Mouse (Mus musculus) stomach, postnatal 0 days (tissue): Measurements from ENCODE around the gene Slc22a23. TPM values are rescaled to one million over a fixed set of nuclear protein-coding genes. Genes with fewer than 3 reads are reported as not detected.

Source experiments
- ATAC-seq: fragments of 200-750 bp; cut with Nextera tagmentation; 2 replicates; pipeline ENCODE4 v1.8.0; 2017; ENCODE audit not compliant: low FRiP score, low TSS enrichment
- DNase-seq: peaks from one replicate; pipeline ENCODE4 v3.0.0-alpha.2; 2016; ENCODE audit warnings: low spot score
- H3K27ac ChIP-seq: fragments of 300-500 bp; sonication (generic); replicated peaks from 2 replicates; pipeline ENCODE4 v1.5.1; 2014; ENCODE audit warnings: mild to moderate bottlenecking, control low read depth
- H3K27me3 ChIP-seq: fragments of 300-500 bp; sonication (generic); 2 replicates; pipeline ENCODE4 v1.6.1; 2014; ENCODE audit warnings: low read length; ENCODE audit not compliant: control insufficient read depth, insufficient read depth
- H3K36me3 ChIP-seq: fragments of 300-500 bp; sonication (generic); 2 replicates; pipeline ENCODE4 v1.6.1; 2014; ENCODE audit warnings: low read length, mixed read lengths; ENCODE audit not compliant: control insufficient read depth, insufficient read depth
- H3K4me1 ChIP-seq: fragments of 300-500 bp; sonication (generic); replicated peaks from 2 replicates; pipeline ENCODE4 v1.6.1; 2014; ENCODE audit warnings: antibody characterized with exemption; ENCODE audit not compliant: control insufficient read depth, insufficient read depth
- H3K4me2 ChIP-seq: fragments of 300-500 bp; sonication (generic); replicated peaks from 2 replicates; pipeline ENCODE4 v1.6.1; 2014; ENCODE audit warnings: low read depth, mild to moderate bottlenecking, control low read depth, moderate library complexity
- H3K4me3 ChIP-seq: fragments of 300-500 bp; sonication (generic); 2 replicates; pipeline ENCODE4 v1.5.1; 2014; ENCODE audit warnings: low read depth, low read length, control low read depth
- H3K9ac ChIP-seq: fragments of 300-500 bp; sonication (generic); 2 replicates; pipeline ENCODE4 v1.6.1; 2014; ENCODE audit warnings: mild to moderate bottlenecking, low read length, control low read depth, mixed read lengths
- H3K9me3 ChIP-seq: fragments of 300-500 bp; sonication (generic); 2 replicates; pipeline ENCODE4 v1.6.1; 2016; ENCODE audit warnings: low read length; ENCODE audit not compliant: control insufficient read depth
- CTCF ChIP-seq: IDR thresholded peaks from 2 replicates; pipeline ENCODE4 v1.5.1; 2016; ENCODE audit warnings: antibody characterized with exemption, low read depth, mild to moderate bottlenecking, moderate library complexity
- EP300 ChIP-seq: optimal IDR thresholded peaks from 2 replicates; pipeline ENCODE3; 2016; ENCODE audit warnings: antibody characterized with exemption
- WGBS: fragments of 180-500 bp; shearing (Covaris S2); extraction: QIAGEN DNeasy Blood & Tissue Kit; methylation state at CpG from one replicate; pipeline ENCODE4 v1.1.7; 2014; 5-methylcytosine and 5-hydroxymethylcytosine counted together
- polyA plus RNA-seq: library from polyadenylated mRNA; unstranded; fragments of >200 nt; fragmentation: Nextera tagmentation; extraction: Ambion mirVana; gene quantifications from 2 replicates; pipeline ENCODE4 v1.2.1, GENCODE M21; 2015

Slc22a23 gene
- polyA plus RNA-seq, 1 experiment from 2014 or later = 6.9 TPM

GRCm38 (mm10) chr13:34278759-34279270 is 66.2 kb downstream of the Slc22a23 start:
- Histone ChIP-seq H3K4me1 (no peaks in the 10 kb centered on the region), H3K4me2 (no peak overlapping the region), H3K27me3 (no peaks in the 10 kb centered on the region), H3K36me3 (no peaks in the 10 kb centered on the region), H3K9ac (no peak overlapping the region), H3K27ac (no peak overlapping the region), H3K9me3 (no peaks in the 10 kb centered on the region), H3K4me3 (no peak overlapping the region)
- no peak for ATAC-seq
- 82% methylated on average over 5 of the region's 5 CpGs for WGBS
- no peak for TF ChIP-seq CTCF
- no peak for TF ChIP-seq EP300
- DNase-seq = no peak

- Histone ChIP-seq H3K27ac (no peak overlapping the region), H3K9me3 (no peaks in the 10 kb centered on the region), H3K4me3 (no peak overlapping the region), H3K27me3 (no peaks in the 10 kb centered on the region), H3K36me3 (no peaks in the 10 kb centered on the region), H3K4me1 (no peaks in the 10 kb centered on the region), H3K9ac (no peak overlapping the region), H3K4me2 (no peak overlapping the region)
- DNase-seq = no peak
- WGBS = 55% methylated on average over 6 of the region's 6 CpGs
- TF ChIP-seq EP300 (no peak), CTCF (no peak)
- peak; percentile 27; the same call in 1 of the 2 replicates for ATAC-seq
Measured at GRCm38 (mm10) chr13:34278288-34278701, 66.7 kb downstream of the Slc22a23 start.

GRCm38 (mm10) chr13:34277611-34278010 is 67.4 kb downstream of the Slc22a23 start:
- no peaks in the 10 kb centered on the region for H3K4me1 ChIP-seq
- WGBS = 62% methylated on average over 2 of the region's 2 CpGs
- no peaks in the 10 kb centered on the region for H3K9me3 ChIP-seq
- TF ChIP-seq EP300 (no peak), CTCF (no peak)
- no peak overlapping the region for H3K27ac ChIP-seq
- no peaks in the 10 kb centered on the region for H3K27me3 ChIP-seq
- no peaks in the 10 kb centered on the region for H3K36me3 ChIP-seq
- H3K4me2 ChIP-seq = no peak overlapping the region
- H3K4me3 ChIP-seq = no peak overlapping the region
- no peak overlapping the region for H3K9ac ChIP-seq
- DNase-seq (no peak), ATAC-seq (peak; percentile 63; the same call in 1 of the 2 replicates)

- no peak for TF ChIP-seq CTCF
- TF ChIP-seq EP300 = no peak
- no peaks in the 10 kb centered on the region for H3K9me3 ChIP-seq
- DNase-seq = no peak
- H3K4me2 ChIP-seq = no peak overlapping the region
- no peak overlapping the region for H3K27ac ChIP-seq
- no peaks in the 10 kb centered on the region for H3K27me3 ChIP-seq
- H3K36me3 ChIP-seq = no peaks in the 10 kb centered on the region
- H3K4me1 ChIP-seq = no peaks in the 10 kb centered on the region
- no peak overlapping the region for H3K4me3 ChIP-seq
- 80% methylated on average over 3 of the region's 3 CpGs for WGBS
- no peak for ATAC-seq
- no peak overlapping the region for H3K9ac ChIP-seq
Measured at GRCm38 (mm10) chr13:34277001-34277400, 68.0 kb downstream of the Slc22a23 start.

- H3K36me3 ChIP-seq = no peaks in the 10 kb centered on the region
- ATAC-seq (no peak), DNase-seq (no peak)
- WGBS = 59% methylated on average over 1 of the region's 1 CpGs
- no peak overlapping the region for H3K4me2 ChIP-seq
- H3K27me3 ChIP-seq = no peaks in the 10 kb centered on the region
- no peak overlapping the region for H3K9ac ChIP-seq
- H3K4me3 ChIP-seq = no peak overlapping the region
- TF ChIP-seq CTCF (no peak), EP300 (no peak)
- no peaks in the 10 kb centered on the region for H3K4me1 ChIP-seq
- H3K27ac ChIP-seq = no peak overlapping the region
- H3K9me3 ChIP-seq = no peaks in the 10 kb centered on the region
Measured at GRCm38 (mm10) chr13:34274890-34275289, 70.1 kb downstream of the Slc22a23 start.

GRCm38 (mm10) chr13:34274417-34274816 is 70.6 kb downstream of the Slc22a23 start:
- ATAC-seq = no peak
- TF ChIP-seq EP300 (no peak), CTCF (no peak)
- 95% methylated on average over 2 of the region's 2 CpGs for WGBS

More at GRCm38 (mm10) chr13:34274417-34274816, 70.6 kb downstream of the Slc22a23 start:
- no peaks in the 10 kb centered on the region for H3K9me3 ChIP-seq
- no peaks in the 10 kb centered on the region for H3K27me3 ChIP-seq
- H3K9ac ChIP-seq = no peak overlapping the region
- no peak for DNase-seq
- H3K4me2 ChIP-seq = no peak overlapping the region
- H3K27ac ChIP-seq = no peak overlapping the region
- H3K4me3 ChIP-seq = no peak overlapping the region
- H3K4me1 ChIP-seq = no peaks in the 10 kb centered on the region
- no peaks in the 10 kb centered on the region for H3K36me3 ChIP-seq
